22 mouse cellular contexts compared by ENCODE assay signal in the genomic region with DNA sequence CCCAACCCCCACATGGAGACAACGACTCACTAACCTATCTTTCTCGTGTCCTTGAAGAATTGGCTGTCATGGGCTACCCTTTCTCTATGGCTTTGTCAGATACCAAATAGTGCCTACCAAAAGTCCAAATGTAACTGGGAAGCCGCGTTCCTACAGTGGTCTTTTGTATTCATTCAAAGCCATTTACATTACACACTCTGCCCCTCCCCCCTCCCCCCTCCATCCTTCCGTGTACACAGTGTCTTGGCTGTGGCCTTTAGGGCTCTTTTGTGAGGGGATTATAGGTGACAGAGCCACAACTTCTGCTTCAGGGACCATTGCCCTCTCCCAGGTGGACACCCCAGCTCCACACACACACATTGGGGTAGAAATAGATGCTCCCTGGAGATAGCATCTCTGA.
DNase-seq lines count a peak whose midpoint lies in the region; ATAC-seq lines count a peak whose summit lies in the region.
"Had no signal": no experiment of that assay in that cellular context is flagged by ENCODE, and none has a peak within 500 bp of the region (broad histone marks: within the 10 kb centered on the region; RNA-seq: fewer than 3 reads in every experiment).

No protein-coding gene starts in this region.

- no peak overlapping the region for H3K27ac ChIP-seq in embryonic facial prominence, embryonic 11.5 days (replicated peaks; ENCODE audit: low read depth, low read length)
- no peak overlapping the region for H3K27ac ChIP-seq in embryonic facial prominence, embryonic 10.5 days (replicated peaks)
- H3K27ac ChIP-seq in midbrain, embryonic 10.5 days (replicated peaks) = 0 out of 2 replicates have a peak overlapping the region, but pooled peaks have one; percentile 23
- no peak overlapping the region for H3K27ac ChIP-seq in midbrain, embryonic 15.5 days
- no peak overlapping the region for H3K27ac ChIP-seq in forebrain, embryonic 14.5 days (ENCODE audit: low read depth, low read length)
- H3K27ac ChIP-seq: heart, embryonic 10.5 days; liver, embryonic 13.5 days; stomach, postnatal 0 days had no signal

- WGBS in embryonic facial prominence, embryonic 11.5 days = 21% methylated on average over 5 of the region's 5 CpGs
- WGBS in embryonic facial prominence, embryonic 10.5 days = 24% methylated on average over 5 of the region's 5 CpGs
- WGBS in midbrain, embryonic 10.5 days = 30% methylated on average over 5 of the region's 5 CpGs
- 10% methylated on average over 5 of the region's 5 CpGs for WGBS in midbrain, embryonic 15.5 days
- WGBS in forebrain, embryonic 14.5 days = 3% methylated on average over 5 of the region's 5 CpGs

- no peak overlapping the region for H3K4me2 ChIP-seq in embryonic facial prominence, embryonic 11.5 days (ENCODE audit: low read depth, low read length)
- no peak overlapping the region for H3K4me2 ChIP-seq in midbrain, embryonic 15.5 days
- no peak overlapping the region for H3K4me2 ChIP-seq in forebrain, embryonic 14.5 days (ENCODE audit: low read length)
- H3K4me2 ChIP-seq: liver, embryonic 13.5 days had no signal

- no peaks in the 10 kb centered on the region for H3K4me1 ChIP-seq in embryonic facial prominence, embryonic 11.5 days (ENCODE audit: control insufficient read depth, insufficient read depth, low read length)
- H3K4me1 ChIP-seq in embryonic facial prominence, embryonic 10.5 days = peaks cover 19% of the 10 kb centered on the region
- peaks cover 15% of the 10 kb centered on the region for H3K4me1 ChIP-seq in midbrain, embryonic 10.5 days
- H3K4me1 ChIP-seq in midbrain, embryonic 15.5 days = 0 out of 2 replicates have a peak, but pooled peaks cover 7% of the 10 kb centered on the region
- peaks cover 7% of the 10 kb centered on the region for H3K4me1 ChIP-seq in forebrain, embryonic 14.5 days (ENCODE audit: control insufficient read depth, insufficient read depth, low read length)
- H3K4me1 ChIP-seq: heart, embryonic 10.5 days; liver, embryonic 13.5 days had no signal

- H3K36me3 ChIP-seq in embryonic facial prominence, embryonic 11.5 days (replicated peaks; ENCODE audit: control insufficient read depth, insufficient read depth, low read depth, low read length) = no peaks in the 10 kb centered on the region
- H3K36me3 ChIP-seq in embryonic facial prominence, embryonic 10.5 days (replicated peaks) = no peaks in the 10 kb centered on the region
- H3K36me3 ChIP-seq in midbrain, embryonic 10.5 days = no peaks in the 10 kb centered on the region
- no peaks in the 10 kb centered on the region for H3K36me3 ChIP-seq in midbrain, embryonic 15.5 days (replicated peaks)
- H3K36me3 ChIP-seq in forebrain, embryonic 14.5 days (ENCODE audit: control insufficient read depth, insufficient read depth, low read length) = no peaks in the 10 kb centered on the region
- H3K36me3 ChIP-seq: heart, embryonic 10.5 days; liver, embryonic 13.5 days had no signal

- peak; percentile 30 for DNase-seq in embryonic facial prominence, embryonic 11.5 days (ENCODE audit: low spot score)
- no peak for DNase-seq in embryonic facial prominence, embryonic 10.5 days (ENCODE audit: low spot score)
- no peak for DNase-seq in midbrain, embryonic 10.5 days (ENCODE audit: low spot score)
- peak; percentile 34 for DNase-seq in ES-CJ7 (ENCODE audit: low read depth, low spot score)
- peak; percentile 42 for DNase-seq in forebrain, embryonic 14.5 days (ENCODE audit: low spot score)
- DNase-seq in left cerebral cortex, postnatal 4 days = no peak
- DNase-seq in right cerebral cortex, postnatal 10 days (ENCODE audit: low spot score in 2 of 2) = no peak
- DNase-seq: adrenal gland, adult 2 months; cerebellum, adult 11-12 months; cerebellum, postnatal 10 days; heart, postnatal 4 days; kidney, postnatal 36 days; layer of hippocampus, adult 9-11 months; liver, embryonic 13.5 days; lung, adult 2 months; lung, postnatal 14 days; right cerebral cortex, postnatal 14 days; thymus, adult 2 months had no signal

- ATAC-seq in embryonic facial prominence, embryonic 11.5 days (replicated peaks; ENCODE audit: insufficient number of reproducible peaks, low FRiP score, low TSS enrichment, low read depth) = no peak
- ATAC-seq in midbrain, embryonic 15.5 days (replicated peaks) = no peak
- 0 out of 2 replicates have a peak, but pooled peaks have one; percentile 23 for ATAC-seq in forebrain, embryonic 14.5 days
- ATAC-seq: intestine, postnatal 0 days had no signal

- intact Hi-C loops in left cerebral cortex, postnatal 4 days (cut with DNase I) = no loop called here

- no peak overlapping the region for H3K9ac ChIP-seq in embryonic facial prominence, embryonic 11.5 days (replicated peaks; ENCODE audit: low read length)
- no peak overlapping the region for H3K9ac ChIP-seq in midbrain, embryonic 15.5 days
- no peak overlapping the region for H3K9ac ChIP-seq in forebrain, embryonic 14.5 days (ENCODE audit: low read length)
- H3K9ac ChIP-seq: liver, embryonic 13.5 days had no signal

- H3K9me3 ChIP-seq in embryonic facial prominence, embryonic 11.5 days (replicated peaks; ENCODE audit: control insufficient read depth, low read length) = no peaks in the 10 kb centered on the region
- no peaks in the 10 kb centered on the region for H3K9me3 ChIP-seq in embryonic facial prominence, embryonic 10.5 days
- no peaks in the 10 kb centered on the region for H3K9me3 ChIP-seq in midbrain, embryonic 10.5 days (replicated peaks)
- H3K9me3 ChIP-seq in midbrain, embryonic 15.5 days = no peaks in the 10 kb centered on the region
- no peaks in the 10 kb centered on the region for H3K9me3 ChIP-seq in forebrain, embryonic 14.5 days (replicated peaks; ENCODE audit: control insufficient read depth, low read length)
- H3K9me3 ChIP-seq: heart, embryonic 10.5 days had no signal

- no peaks in the 10 kb centered on the region for H3K27me3 ChIP-seq in embryonic facial prominence, embryonic 11.5 days (ENCODE audit: control insufficient read depth, insufficient read depth, low read length)
- H3K27me3 ChIP-seq in embryonic facial prominence, embryonic 10.5 days (replicated peaks; ENCODE audit: low read depth, poor library complexity, severe bottlenecking) = peaks cover 12% of the 10 kb centered on the region
- no peaks in the 10 kb centered on the region for H3K27me3 ChIP-seq in midbrain, embryonic 10.5 days (ENCODE audit: low read depth, poor library complexity, severe bottlenecking)
- no peaks in the 10 kb centered on the region for H3K27me3 ChIP-seq in midbrain, embryonic 15.5 days (replicated peaks)
- no peaks in the 10 kb centered on the region for H3K27me3 ChIP-seq in forebrain, embryonic 14.5 days (replicated peaks; ENCODE audit: control insufficient read depth, insufficient read depth, low read length)
- H3K27me3 ChIP-seq: liver, embryonic 13.5 days had no signal

- H3K4me3 ChIP-seq in embryonic facial prominence, embryonic 11.5 days (ENCODE audit: low read depth, low read length) = no peak overlapping the region
- H3K4me3 ChIP-seq in embryonic facial prominence, embryonic 10.5 days = no peak overlapping the region
- H3K4me3 ChIP-seq in midbrain, embryonic 10.5 days = no peak overlapping the region
- no peak overlapping the region for H3K4me3 ChIP-seq in midbrain, embryonic 15.5 days
- no peak overlapping the region for H3K4me3 ChIP-seq in forebrain, embryonic 14.5 days (ENCODE audit: low read depth, low read length)
- H3K4me3 ChIP-seq: heart, embryonic 10.5 days; liver, embryonic 13.5 days had no signal

Comparison
In these comparisons a context has a peak if more than half of its experiments do, and no peak if none do; other contexts are left out.
1. DNase-seq: peak in embryonic facial prominence, embryonic 11.5 days (single experiment), ES-CJ7 (single experiment) and forebrain, embryonic 14.5 days (single experiment); none in embryonic facial prominence, embryonic 10.5 days (single experiment), midbrain, embryonic 10.5 days (single experiment), left cerebral cortex, postnatal 4 days (single experiment) and right cerebral cortex, postnatal 10 days (0 of 2).